Mouse (Mus musculus) stomach, embryonic 16.5 days (tissue): Measurements from ENCODE around the gene Cdc42se2. TPM values are rescaled to one million over a fixed set of nuclear protein-coding genes. Genes with fewer than 3 reads are reported as not detected.

ENCODE experiments used
- ATAC-seq: fragments of 200-750 bp; cut with Nextera tagmentation; 2 replicates; pipeline ENCODE4 v1.8.0; 2017; ENCODE audit warnings: moderate number of reproducible peaks, moderate TSS enrichment; ENCODE audit not compliant: insufficient read depth, low FRiP score
- H3K27ac ChIP-seq: fragments of 300-500 bp; sonication (generic); 2 replicates; pipeline ENCODE4 v1.5.1; 2014; ENCODE audit warnings: low read length
- H3K27me3 ChIP-seq: fragments of 300-500 bp; sonication (generic); 2 replicates; pipeline ENCODE4 v1.6.1; 2014; ENCODE audit warnings: low read length, control low read depth, mixed read lengths; ENCODE audit not compliant: control insufficient read depth, insufficient read depth
- H3K36me3 ChIP-seq: fragments of 300-500 bp; sonication (generic); 2 replicates; pipeline ENCODE4 v1.6.1; 2014; ENCODE audit warnings: low read length; ENCODE audit not compliant: control insufficient read depth, insufficient read depth
- H3K4me1 ChIP-seq: fragments of 300-500 bp; sonication (generic); 2 replicates; pipeline ENCODE4 v1.6.1; 2014; ENCODE audit warnings: low read length, control low read depth, mixed read lengths; ENCODE audit not compliant: control insufficient read depth, insufficient read depth
- H3K4me2 ChIP-seq: fragments of 300-500 bp; sonication (generic); 2 replicates; pipeline ENCODE4 v1.6.1; 2014; ENCODE audit warnings: low read depth, low read length, mixed read lengths
- H3K4me3 ChIP-seq: fragments of 300-500 bp; sonication (generic); replicated peaks from 2 replicates; pipeline ENCODE4 v1.5.1; 2014; ENCODE audit warnings: mild to moderate bottlenecking, low read length
- H3K9ac ChIP-seq: fragments of 300-500 bp; sonication (generic); 2 replicates; pipeline ENCODE4 v1.6.1; 2014; ENCODE audit warnings: low read length
- H3K9me3 ChIP-seq: fragments of 300-500 bp; sonication (generic); replicated peaks from 2 replicates; pipeline ENCODE4 v1.6.1; 2016; ENCODE audit warnings: low read length, control low read depth; ENCODE audit not compliant: control insufficient read depth
- WGBS: fragments of 180-500 bp; shearing (Covaris S2); extraction: QIAGEN DNeasy Blood & Tissue Kit; methylation state at CpG from one replicate; pipeline ENCODE4 v1.1.7; 2014; 5-methylcytosine and 5-hydroxymethylcytosine counted together
- polyA plus RNA-seq: library from polyadenylated mRNA; unstranded; fragments of >200 nt; fragmentation: Nextera tagmentation; extraction: Ambion mirVana; gene quantifications from 2 replicates; pipeline ENCODE4 v1.2.1, GENCODE M21; 2015

Gene Cdc42se2
- polyA plus RNA-seq, 1 experiment from 2014 or later, result 62.7 TPM

GRCm38 (mm10) chr11:54751502-54751901 is 36.0 kb downstream of the Cdc42se2 start:
- Histone ChIP-seq H3K9me3 (no peaks in the 10 kb centered on the region), H3K4me1 (0 out of 2 replicates have a peak, but pooled peaks cover 5% of the 10 kb centered on the region), H3K27me3 (no peaks in the 10 kb centered on the region), H3K4me2 (no peak overlapping the region), H3K36me3 (peaks cover 3% of the 10 kb centered on the region; the same call in 1 of the 2 replicates), H3K27ac (no peak overlapping the region), H3K4me3 (no peak overlapping the region), H3K9ac (no peak overlapping the region)
- WGBS, result 67% methylated on average over 4 of the region's 4 CpGs
- no peak for ATAC-seq

GRCm38 (mm10) chr11:54748891-54749290 is 38.6 kb downstream of the Cdc42se2 start:
- Histone ChIP-seq H3K4me1 (no peaks in the 10 kb centered on the region), H3K36me3 (no peaks in the 10 kb centered on the region), H3K9me3 (no peaks in the 10 kb centered on the region), H3K27ac (no peak overlapping the region), H3K27me3 (no peaks in the 10 kb centered on the region), H3K9ac (no peak overlapping the region), H3K4me2 (no peak overlapping the region), H3K4me3 (no peak overlapping the region)
- ATAC-seq, result no peak

GRCm38 (mm10) chr11:54744231-54744630 is 43.2 kb downstream of the Cdc42se2 start:
- H3K9me3 ChIP-seq, result no peaks in the 10 kb centered on the region
- no peak overlapping the region for H3K4me2 ChIP-seq
- peaks cover 4% of the 10 kb centered on the region; the same call in 1 of the 2 replicates for H3K36me3 ChIP-seq
- no peak for ATAC-seq
- H3K4me3 ChIP-seq, result no peak overlapping the region
- no peak overlapping the region for H3K9ac ChIP-seq
- 80% methylated on average over 1 of the region's 1 CpGs for WGBS
- H3K4me1 ChIP-seq, result no peaks in the 10 kb centered on the region
- H3K27ac ChIP-seq, result no peak overlapping the region
- no peaks in the 10 kb centered on the region for H3K27me3 ChIP-seq

- peaks cover 4% of the 10 kb centered on the region; the same call in 1 of the 2 replicates for H3K36me3 ChIP-seq
- no peaks in the 10 kb centered on the region for H3K9me3 ChIP-seq
- H3K9ac ChIP-seq, result no peak overlapping the region
- ATAC-seq, result no peak
- no peak overlapping the region for H3K4me3 ChIP-seq
- no peak overlapping the region for H3K27ac ChIP-seq
- no peak overlapping the region for H3K4me2 ChIP-seq
- no peaks in the 10 kb centered on the region for H3K4me1 ChIP-seq
- 91% methylated on average over 2 of the region's 2 CpGs for WGBS
- H3K27me3 ChIP-seq, result no peaks in the 10 kb centered on the region
Measured at GRCm38 (mm10) chr11:54741330-54741729, 46.1 kb downstream of the Cdc42se2 start.

GRCm38 (mm10) chr11:54739012-54739750 is 48.3 kb downstream of the Cdc42se2 start:
- no peaks in the 10 kb centered on the region for H3K4me1 ChIP-seq
- no peak overlapping the region for H3K27ac ChIP-seq
- H3K36me3 ChIP-seq, result peaks cover 4% of the 10 kb centered on the region; the same call in 1 of the 2 replicates
- H3K9ac ChIP-seq, result no peak overlapping the region
- ATAC-seq, result no peak
- WGBS, result 95% methylated on average over 4 of the region's 4 CpGs
- no peaks in the 10 kb centered on the region for H3K9me3 ChIP-seq
- H3K27me3 ChIP-seq, result no peaks in the 10 kb centered on the region
- H3K4me3 ChIP-seq, result no peak overlapping the region
- H3K4me2 ChIP-seq, result no peak overlapping the region

GRCm38 (mm10) chr11:54736903-54737302 is 50.6 kb downstream of the Cdc42se2 start:
- no peak for ATAC-seq
- no peak overlapping the region for H3K4me3 ChIP-seq
- 83% methylated on average over 5 of the region's 5 CpGs for WGBS
- no peak overlapping the region for H3K27ac ChIP-seq
- H3K27me3 ChIP-seq, result no peaks in the 10 kb centered on the region
- H3K4me2 ChIP-seq, result no peak overlapping the region
- H3K9ac ChIP-seq, result no peak overlapping the region
- no peaks in the 10 kb centered on the region for H3K9me3 ChIP-seq
- no peaks in the 10 kb centered on the region for H3K4me1 ChIP-seq
- peaks cover 4% of the 10 kb centered on the region; the same call in 1 of the 2 replicates for H3K36me3 ChIP-seq

- H3K9ac ChIP-seq, result no peak overlapping the region
- no peak overlapping the region for H3K4me2 ChIP-seq
- peaks cover 3% of the 10 kb centered on the region; the same call in 1 of the 2 replicates for H3K36me3 ChIP-seq
- no peak for ATAC-seq
- H3K9me3 ChIP-seq, result no peaks in the 10 kb centered on the region
- no peaks in the 10 kb centered on the region for H3K27me3 ChIP-seq
- WGBS, result 75% methylated on average over 1 of the region's 1 CpGs
- H3K4me1 ChIP-seq, result no peaks in the 10 kb centered on the region
- H3K4me3 ChIP-seq, result no peak overlapping the region
- H3K27ac ChIP-seq, result no peak overlapping the region
Measured at GRCm38 (mm10) chr11:54735114-54735513, 52.4 kb downstream of the Cdc42se2 start.

GRCm38 (mm10) chr11:54733546-54733945 is 53.9 kb downstream of the Cdc42se2 start:
- no peaks in the 10 kb centered on the region for H3K27me3 ChIP-seq
- H3K9ac ChIP-seq, result no peak overlapping the region
- ATAC-seq, result no peak
- H3K4me2 ChIP-seq, result no peak overlapping the region
- no peaks in the 10 kb centered on the region for H3K36me3 ChIP-seq
- H3K9me3 ChIP-seq, result no peaks in the 10 kb centered on the region
- H3K27ac ChIP-seq, result no peak overlapping the region
- H3K4me1 ChIP-seq, result no peaks in the 10 kb centered on the region
- H3K4me3 ChIP-seq, result no peak overlapping the region
- 87% methylated on average over 7 of the region's 7 CpGs for WGBS

- H3K36me3 ChIP-seq, result no peaks in the 10 kb centered on the region
- no peak overlapping the region for H3K4me2 ChIP-seq
- no peak overlapping the region for H3K27ac ChIP-seq
- 83% methylated on average over 7 of the region's 7 CpGs for WGBS
- ATAC-seq, result no peak
- no peaks in the 10 kb centered on the region for H3K27me3 ChIP-seq
- no peaks in the 10 kb centered on the region for H3K9me3 ChIP-seq
- peaks cover 3% of the 10 kb centered on the region; the same call in 1 of the 2 replicates for H3K4me1 ChIP-seq
- H3K4me3 ChIP-seq, result no peak overlapping the region
- no peak overlapping the region for H3K9ac ChIP-seq
Measured at GRCm38 (mm10) chr11:54731367-54731766, 56.1 kb downstream of the Cdc42se2 start.
